Mouse (Mus musculus): ENCODE results near the gene Tmem51.

DNA sequence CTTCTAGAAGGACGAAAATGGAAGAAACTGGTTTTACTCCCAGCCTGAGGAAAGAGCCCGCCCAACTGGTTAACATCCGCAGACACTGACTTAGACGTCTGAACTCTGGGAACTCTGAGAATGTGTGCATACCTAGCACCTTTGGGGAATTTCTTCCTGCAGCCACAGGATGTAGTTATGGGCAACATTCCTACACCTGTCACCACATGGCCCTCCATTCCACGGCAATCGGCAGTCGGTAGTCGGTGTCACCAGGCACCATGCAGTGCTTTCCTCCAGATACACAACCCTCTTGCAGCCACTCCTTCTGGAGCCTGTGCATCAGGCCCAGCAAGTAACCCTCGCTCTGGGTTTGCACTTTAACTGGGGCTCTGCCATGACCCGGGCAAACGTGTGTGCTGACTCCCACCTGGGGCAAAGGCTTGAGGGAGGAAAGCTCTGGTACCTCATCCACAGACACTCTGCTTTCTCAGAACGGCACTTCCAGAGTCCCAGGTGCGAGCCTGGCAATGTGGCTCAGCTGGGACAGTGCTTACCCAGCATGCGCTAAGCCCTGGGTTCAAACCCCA is 38.4 kb downstream of the Tmem51 start:
- TF ChIP-seq TCF12 (IDR thresholded peaks at IDR 0.05; ENCODE audit: insufficient read depth, poor library complexity, severe bottlenecking) (no peak), TCF3 (IDR thresholded peaks at IDR 0.05; ENCODE audit: insufficient read length, low read depth) (no peak), POLR2A (IDR thresholded peaks at IDR 0.05; ENCODE audit: insufficient read length, low read depth) (no peak), MAX (IDR thresholded peaks at IDR 0.05; ENCODE audit: low read depth) (no peak), USF1 (IDR thresholded peaks at IDR 0.05; ENCODE audit: low read depth) (no peak), CEBPB (IDR thresholded peaks at IDR 0.05; ENCODE audit: insufficient read depth, poor library complexity, severe bottlenecking) (no peak), E2F4 (IDR thresholded peaks at IDR 0.05; ENCODE audit: insufficient read depth) (no peak), MYOG (IDR thresholded peaks at IDR 0.05; ENCODE audit: control insufficient read depth in 1 of 3, insufficient read depth in 1 of 3, insufficient read length in 2 of 3, low read depth in 2 of 3) (no peak), SRF (IDR thresholded peaks at IDR 0.05; ENCODE audit: control insufficient read depth, insufficient read length, low read depth) (no peak), MYOD1 (IDR thresholded peaks at IDR 0.05; ENCODE audit: control insufficient read depth in 1 of 3, insufficient read length in 2 of 3, low read depth in 2 of 3) (no peak), POLR2AphosphoS2 (IDR thresholded peaks at IDR 0.05; ENCODE audit: insufficient read length, low read depth) (no peak)

Data from myocyte (in vitro differentiated cells).